Mouse (Mus musculus) urinary bladder, postnatal 36 days (tissue): ENCODE results near the gene Vmn1r188.
A peak's percentile ranks its signal among the peaks of the same experiment; 100 is the strongest.
"Not testable (repeated sequence)": the region's sequence is repeated elsewhere in the genome, so short reads cannot be mapped to it uniquely, and the experiment has no call there.

Experiments
- DNase-seq, 2 experiments: peaks; one replicate each; pipeline ENCODE4 v3.0.0; 2022; ENCODE audit warnings: low spot score in 2 of 2, mixed read lengths in 1 of 2

Gene Vmn1r188

GRCm38 (mm10) chr13:22049737-22050440 lies 34.4 kb upstream of the Vmn1r188 start:
- no peak for DNase-seq

DNA sequence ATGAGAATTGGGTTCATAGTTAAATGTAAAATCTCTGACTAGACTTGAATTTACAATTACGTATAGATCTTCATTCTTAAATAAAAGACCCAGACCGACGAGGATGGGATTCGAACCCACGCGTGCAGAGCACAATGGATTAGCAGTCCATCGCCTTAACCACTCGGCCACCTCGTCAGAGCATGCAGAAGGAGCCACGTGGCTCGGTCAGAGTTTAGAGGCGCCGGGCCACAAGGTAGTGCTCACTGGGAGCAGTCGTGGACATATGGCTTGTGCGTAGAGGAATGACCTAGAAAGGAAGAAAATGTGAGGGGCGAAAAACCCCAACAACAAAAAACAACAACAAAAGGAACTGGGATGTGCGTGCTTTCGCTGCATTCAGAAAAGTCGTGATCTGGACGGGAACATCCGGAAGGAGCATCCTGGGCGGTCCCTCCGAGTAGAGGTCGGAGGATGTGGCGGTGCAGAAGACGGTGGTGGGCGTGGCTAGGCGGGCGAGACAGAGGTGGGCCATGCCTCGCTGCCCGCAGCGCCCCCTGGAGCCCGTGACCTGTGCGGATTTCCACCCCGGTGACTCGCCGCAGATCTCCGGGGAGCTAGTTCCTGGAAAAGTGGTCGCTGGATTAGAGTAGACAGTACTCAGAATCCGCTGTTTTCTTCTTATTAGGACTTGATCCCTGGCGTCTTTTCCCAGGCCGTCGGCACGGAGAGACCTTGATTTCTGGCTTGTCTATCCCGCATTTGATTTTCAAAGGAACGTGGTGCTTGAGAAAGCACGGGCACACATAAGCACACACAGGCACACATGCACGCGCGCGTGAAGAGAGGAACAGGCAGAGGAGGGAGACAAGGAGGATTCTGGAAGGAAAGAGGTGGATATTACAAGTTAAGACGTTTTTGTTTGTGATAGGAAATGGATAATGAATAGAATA lies 33.4 kb upstream of the Vmn1r188 start:
- DNase-seq: peak; percentile 82 to 87

DNA sequence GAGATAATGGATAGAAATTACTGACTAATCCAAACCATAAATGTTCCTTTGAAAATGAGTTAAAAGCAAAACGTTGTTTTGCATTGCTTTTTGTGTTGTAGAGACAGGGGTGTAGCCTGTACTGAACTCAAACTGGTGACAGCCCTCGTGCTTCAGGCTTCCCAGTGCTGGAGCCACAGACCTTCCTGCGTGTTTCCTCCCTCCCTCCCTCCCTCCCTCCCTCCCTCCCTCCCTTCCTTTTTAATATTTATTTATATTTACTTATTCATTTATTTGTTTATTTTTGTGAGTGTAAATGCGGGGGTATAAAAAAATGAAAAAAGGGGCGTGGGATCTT lies 32.7 kb upstream of the Vmn1r188 start:
- DNase-seq: no peak

DNA sequence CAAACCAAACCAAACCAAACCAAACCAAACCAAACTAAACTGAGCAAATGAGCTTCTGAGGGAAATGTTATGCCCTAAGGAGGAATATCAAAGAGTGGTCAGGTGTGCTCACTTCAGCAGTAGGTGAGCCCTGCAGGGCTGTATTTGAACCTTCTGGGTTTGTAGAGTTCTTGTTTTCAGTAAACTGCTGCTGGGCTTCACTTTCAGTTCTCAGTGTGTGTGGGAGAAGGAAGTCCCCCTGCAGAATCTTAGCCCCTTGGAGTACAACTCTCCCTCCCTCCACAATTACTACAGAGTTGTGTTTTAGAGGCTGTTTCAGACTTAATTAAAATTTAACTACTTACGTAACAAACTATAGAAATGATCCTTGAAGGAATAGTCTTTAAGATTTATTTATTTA lies 30.5 kb upstream of the Vmn1r188 start:
- no peak for DNase-seq

DNA sequence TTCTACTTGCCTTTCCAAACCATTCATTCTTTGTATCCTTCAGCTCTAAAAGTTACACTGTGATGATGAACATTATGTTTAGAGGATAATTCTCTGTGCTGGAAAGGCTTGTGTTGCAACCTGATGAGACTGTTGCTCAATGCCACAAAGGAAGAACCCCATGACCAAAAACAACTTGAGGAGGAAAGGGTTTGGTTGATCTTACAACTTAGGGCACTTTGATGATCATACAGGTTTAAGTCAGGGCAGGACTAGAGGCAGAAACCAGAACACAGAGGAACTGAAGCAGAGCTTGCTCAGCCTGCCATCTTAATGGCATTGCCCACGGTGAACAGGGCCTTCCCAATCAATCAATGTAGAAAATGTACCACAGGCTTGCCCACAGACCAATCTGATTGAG lies 22.8 kb upstream of the Vmn1r188 start:
- no peak for DNase-seq

- no peak for DNase-seq
Measured at GRCm38 (mm10) chr13:22063468-22063867, 20.8 kb upstream of the Vmn1r188 start.

GRCm38 (mm10) chr13:22105724-22106123 lies 21.5 kb downstream of the Vmn1r188 start, which contains the start of gene Vmn1r189:
TSS of gene Vmn1r189 (minus strand) at chr13:22105824.
- DNase-seq: not testable (repeated sequence)

DNA sequence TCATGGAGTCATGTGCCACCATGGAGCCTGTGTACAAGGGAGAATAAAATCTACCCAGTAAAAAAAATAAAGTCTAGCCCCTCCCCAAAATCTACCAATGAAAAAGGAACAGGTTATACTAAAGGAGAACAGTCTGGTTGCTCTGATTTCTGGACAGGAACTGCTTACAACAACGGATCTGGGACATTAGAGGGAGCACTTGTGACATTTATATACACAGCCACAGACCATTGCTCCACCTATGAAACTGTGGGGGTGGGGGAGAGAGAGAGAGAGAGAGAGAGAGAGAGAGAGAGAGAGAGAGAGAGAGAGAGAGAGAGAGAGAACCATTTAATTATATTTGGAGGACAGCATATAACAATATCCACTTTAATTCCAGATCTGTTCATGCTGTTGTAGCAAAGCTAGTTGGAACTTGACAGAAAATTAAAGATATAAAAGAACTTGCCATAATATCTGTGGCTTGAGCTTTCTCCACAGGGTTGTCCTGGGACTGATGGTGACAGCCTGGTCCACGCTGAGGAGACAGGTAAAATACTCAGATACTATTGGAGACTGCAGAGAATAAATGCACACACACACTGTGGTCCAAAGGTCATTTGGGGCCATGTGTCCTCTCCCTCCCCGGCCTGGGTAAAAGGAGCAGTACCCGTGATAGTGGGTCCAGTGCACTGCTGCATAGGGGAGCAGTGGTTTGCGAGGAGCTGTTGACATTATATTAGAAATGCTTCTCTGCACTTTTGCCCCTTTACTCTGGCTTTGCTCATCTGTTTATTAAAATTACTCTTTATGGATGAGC lies 52.5 kb downstream of the Vmn1r188 start:
- not testable (repeated sequence) for DNase-seq
